Mouse (Mus musculus): ENCODE results near the gene Olfr1048.
"Not testable (repeated sequence)": the region's sequence is repeated elsewhere in the genome, so short reads cannot be mapped to it uniquely, and the experiment has no call there.

Olfr1048 gene

GRCm38 (mm10) chr2:86240189-86240588 is at the start of gene Olfr1048:
Gene Olfr1048 (minus strand): TSS chr2:86240289.
- DNase-seq (ENCODE audit: low spot score): no peak

- DNase-seq (ENCODE audit: low spot score): not testable (repeated sequence)
Observed at GRCm38 (mm10) chr2:86278988-86279387, 38.9 kb upstream of the Olfr1048 start, which contains the start of gene Olfr1051. Gene Olfr1051 (minus strand): TSS chr2:86279088.

- DNase-seq (ENCODE audit: low spot score): not testable (repeated sequence)
Observed at GRCm38 (mm10) chr2:86258228-86258627, 18.1 kb upstream of the Olfr1048 start, which contains the start of gene Olfr1049. Gene Olfr1049 (minus strand): TSS chr2:86258328.

- DNase-seq (ENCODE audit: low spot score): no peak
Observed at GRCm38 (mm10) chr2:86231301-86231700, 8.8 kb downstream of the Olfr1048 start, which contains the start of gene Olfr1047. Gene Olfr1047 (minus strand): TSS chr2:86231401.

GRCm38 (mm10) chr2:86219214-86219613 is 20.9 kb downstream of the Olfr1048 start, which contains the start of gene Olfr1046:
Gene Olfr1046 (minus strand): TSS chr2:86219314.
- DNase-seq (ENCODE audit: low spot score): no peak

- no peak for DNase-seq (ENCODE audit: low spot score)
Observed at GRCm38 (mm10) chr2:86202909-86203308, 37.2 kb downstream of the Olfr1048 start, which contains the start of gene Olfr1045. Gene Olfr1045 (minus strand): TSS chr2:86203009.

GRCm38 (mm10) chr2:86195863-86196262 is 44.2 kb downstream of the Olfr1048 start:
- no peak for DNase-seq (ENCODE audit: low spot score)

GRCm38 (mm10) chr2:86185583-86185982 is 54.5 kb downstream of the Olfr1048 start, which contains the start of gene Olfr52:
Gene Olfr52 (minus strand): TSS chr2:86185683.
- DNase-seq (ENCODE audit: low spot score): no peak
